Mouse (Mus musculus) embryonic facial prominence, embryonic 11.5 days (tissue): ENCODE data around the gene Dst. TPM values are rescaled to one million over a fixed set of nuclear protein-coding genes. Genes with fewer than 3 reads are reported as not detected.

Source experiments
- ATAC-seq: fragments of 200-750 bp; cut with Nextera tagmentation; replicated peaks from 2 replicates; pipeline ENCODE4 v1.8.0; 2017; ENCODE audit warnings: low read depth; ENCODE audit not compliant: insufficient number of reproducible peaks, low FRiP score, low TSS enrichment
- DNase-seq: peaks from one replicate; pipeline ENCODE4 v3.0.0-alpha.2; 2015; ENCODE audit warnings: low spot score
- H3K27ac ChIP-seq: fragments of 300-500 bp; sonication (generic); replicated peaks from 2 replicates; pipeline ENCODE4 v1.5.1; 2014; ENCODE audit warnings: mild to moderate bottlenecking, low read depth, low read length, control low read depth
- H3K27me3 ChIP-seq: fragments of 300-500 bp; sonication (generic); 2 replicates; pipeline ENCODE4 v1.6.1; 2014; ENCODE audit warnings: mild to moderate bottlenecking, low read length, moderate library complexity, mixed read lengths; ENCODE audit not compliant: control insufficient read depth, insufficient read depth
- H3K36me3 ChIP-seq: fragments of 300-500 bp; sonication (generic); replicated peaks from 2 replicates; pipeline ENCODE4 v1.6.1; 2014; ENCODE audit warnings: low read depth, mild to moderate bottlenecking, low read length, moderate library complexity, mixed read lengths; ENCODE audit not compliant: control insufficient read depth, insufficient read depth
- H3K4me1 ChIP-seq: fragments of 300-500 bp; sonication (generic); 2 replicates; pipeline ENCODE4 v1.6.1; 2014; ENCODE audit warnings: low read length, mixed read lengths; ENCODE audit not compliant: control insufficient read depth, insufficient read depth
- H3K4me2 ChIP-seq: fragments of 300-500 bp; sonication (generic); 2 replicates; pipeline ENCODE4 v1.6.1; 2014; ENCODE audit warnings: low read depth, mild to moderate bottlenecking, control low read depth, low read length, moderate library complexity
- H3K4me3 ChIP-seq: fragments of 300-500 bp; sonication (generic); 2 replicates; pipeline ENCODE4 v1.5.1; 2014; ENCODE audit warnings: low read depth, low read length, control low read depth
- H3K9ac ChIP-seq: fragments of 300-500 bp; sonication (generic); replicated peaks from 2 replicates; pipeline ENCODE4 v1.6.1; 2014; ENCODE audit warnings: mild to moderate bottlenecking, control low read depth, low read length
- H3K9me3 ChIP-seq: fragments of 300-500 bp; sonication (generic); replicated peaks from 2 replicates; pipeline ENCODE4 v1.6.1; 2016; ENCODE audit warnings: mild to moderate bottlenecking, low read length, inconsistent platforms, mixed read lengths; ENCODE audit not compliant: control insufficient read depth
- WGBS: fragments of 180-500 bp; shearing (Covaris S2); extraction: QIAGEN DNeasy Blood & Tissue Kit; methylation state at CpG from one replicate; pipeline ENCODE4 v1.1.7; 2014; 5-methylcytosine and 5-hydroxymethylcytosine counted together
- polyA plus RNA-seq: library from polyadenylated mRNA; unstranded; fragments of >200 nt; fragmentation: Nextera tagmentation; extraction: Ambion mirVana; gene quantifications from 2 replicates; pipeline ENCODE4 v1.2.1, GENCODE M21; 2014

The Dst gene
- polyA plus RNA-seq, 1 experiment from 2014 or later, result 20.7 TPM

DNA sequence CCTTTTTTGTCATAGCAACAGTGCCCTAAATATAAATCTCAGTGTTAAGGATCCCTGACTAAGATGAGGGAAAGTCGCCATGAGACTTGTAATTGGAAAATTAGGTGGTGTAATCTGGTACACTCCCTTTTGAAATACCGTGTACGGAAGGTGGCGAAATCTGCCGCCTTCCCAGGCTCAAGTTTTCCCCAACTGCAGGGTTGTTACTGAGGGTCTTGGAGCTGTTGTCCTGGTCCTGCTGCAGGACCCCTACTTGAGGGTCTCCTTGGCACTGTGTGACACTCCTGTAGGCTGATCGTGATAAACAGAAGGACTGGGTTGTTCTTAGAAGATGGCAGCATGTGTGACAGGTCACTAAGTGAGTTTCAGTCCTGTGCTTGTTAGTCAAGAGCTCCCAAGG, 169.9 kb downstream of the Dst start:
- Histone ChIP-seq H3K9ac (no peak overlapping the region), H3K4me3 (no peak overlapping the region), H3K4me2 (no peak overlapping the region), H3K36me3 (no peaks in the 10 kb centered on the region), H3K4me1 (no peaks in the 10 kb centered on the region), H3K27me3 (no peaks in the 10 kb centered on the region), H3K9me3 (no peaks in the 10 kb centered on the region), H3K27ac (no peak overlapping the region)
- ATAC-seq (no peak), DNase-seq (no peak)
- 77% methylated on average over 6 of the region's 6 CpGs for WGBS

DNA sequence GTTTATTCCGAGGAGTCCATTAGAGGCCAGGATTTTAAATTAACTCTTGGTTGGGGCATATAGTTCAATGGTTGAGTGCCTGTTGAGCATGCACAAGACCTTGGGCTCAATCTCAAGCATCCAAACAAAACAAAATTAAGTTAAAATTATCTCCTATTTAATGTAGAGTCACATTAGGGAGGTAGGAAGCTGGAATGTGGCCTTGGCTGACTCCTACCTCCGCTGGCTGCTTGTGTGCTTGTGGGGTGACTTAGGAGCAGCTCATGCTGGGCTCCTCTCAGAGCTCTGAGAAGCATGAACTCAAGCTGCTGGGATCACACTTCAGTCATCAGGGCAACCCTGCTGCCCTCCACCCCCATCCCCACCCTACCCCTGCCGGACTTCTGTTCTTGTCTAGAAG, 181.0 kb downstream of the Dst start:
- Histone ChIP-seq H3K9me3 (no peaks in the 10 kb centered on the region), H3K9ac (no peak overlapping the region), H3K4me1 (no peaks in the 10 kb centered on the region), H3K36me3 (no peaks in the 10 kb centered on the region; the same call in 1 of the 2 replicates), H3K4me2 (no peak overlapping the region), H3K27ac (no peak overlapping the region), H3K4me3 (no peak overlapping the region), H3K27me3 (no peaks in the 10 kb centered on the region)
- ATAC-seq (no peak), DNase-seq (no peak)
- 85% methylated on average over 3 of the region's 3 CpGs for WGBS

DNA sequence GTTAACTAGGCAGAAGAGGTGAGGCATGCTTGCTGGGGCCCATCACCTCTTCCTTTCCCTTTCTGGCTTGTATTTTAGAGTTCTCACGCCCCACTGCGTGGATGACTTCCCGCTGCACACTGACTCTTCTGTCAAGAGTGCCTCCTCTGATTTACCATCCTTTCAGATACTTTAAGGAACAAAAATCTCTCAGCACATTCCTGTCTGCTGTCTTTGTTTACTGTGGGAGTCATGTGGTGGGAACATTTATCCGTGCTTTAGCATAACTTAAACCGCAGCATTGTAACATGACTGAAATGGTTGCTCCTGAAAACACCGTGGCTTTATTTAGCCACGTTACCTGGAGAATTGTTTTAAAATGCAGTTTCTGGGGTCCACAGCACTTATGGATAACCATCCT, 182.7 kb downstream of the Dst start:
- no peak overlapping the region for H3K4me2 ChIP-seq
- H3K27ac ChIP-seq, result no peak overlapping the region
- no peaks in the 10 kb centered on the region for H3K4me1 ChIP-seq
- H3K9me3 ChIP-seq, result no peaks in the 10 kb centered on the region
- no peaks in the 10 kb centered on the region; the same call in 1 of the 2 replicates for H3K36me3 ChIP-seq
- H3K27me3 ChIP-seq, result no peaks in the 10 kb centered on the region
- ATAC-seq (no peak), DNase-seq (no peak)
- H3K9ac ChIP-seq, result no peak overlapping the region
- WGBS, result 88% methylated on average over 7 of the region's 7 CpGs
- H3K4me3 ChIP-seq, result no peak overlapping the region

DNA sequence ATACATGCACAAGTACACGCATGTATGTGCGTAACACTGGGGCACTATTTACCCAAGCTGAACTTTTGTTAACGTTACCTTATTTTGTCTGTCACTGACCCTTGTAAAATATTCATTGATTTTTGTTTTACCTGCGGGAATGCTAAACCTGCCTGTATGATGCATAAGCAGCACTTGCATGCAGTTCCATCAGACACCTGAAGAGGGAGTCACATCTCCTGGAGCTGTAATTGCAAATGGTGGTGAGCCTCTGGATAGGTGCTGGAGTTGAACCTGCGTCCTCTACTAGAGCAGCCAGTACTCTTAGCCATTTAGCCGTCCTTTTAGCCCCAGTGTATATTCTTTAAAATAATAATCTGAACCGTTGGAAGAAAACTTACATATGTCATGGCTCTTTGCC, 185.6 kb downstream of the Dst start:
- Histone ChIP-seq H3K27ac (no peak overlapping the region), H3K9me3 (no peaks in the 10 kb centered on the region), H3K9ac (no peak overlapping the region), H3K27me3 (no peaks in the 10 kb centered on the region), H3K4me3 (no peak overlapping the region), H3K4me1 (no peaks in the 10 kb centered on the region), H3K4me2 (no peak overlapping the region), H3K36me3 (no peaks in the 10 kb centered on the region)
- ATAC-seq (no peak), DNase-seq (no peak)
- WGBS, result 95% methylated on average over 7 of the region's 7 CpGs

DNA sequence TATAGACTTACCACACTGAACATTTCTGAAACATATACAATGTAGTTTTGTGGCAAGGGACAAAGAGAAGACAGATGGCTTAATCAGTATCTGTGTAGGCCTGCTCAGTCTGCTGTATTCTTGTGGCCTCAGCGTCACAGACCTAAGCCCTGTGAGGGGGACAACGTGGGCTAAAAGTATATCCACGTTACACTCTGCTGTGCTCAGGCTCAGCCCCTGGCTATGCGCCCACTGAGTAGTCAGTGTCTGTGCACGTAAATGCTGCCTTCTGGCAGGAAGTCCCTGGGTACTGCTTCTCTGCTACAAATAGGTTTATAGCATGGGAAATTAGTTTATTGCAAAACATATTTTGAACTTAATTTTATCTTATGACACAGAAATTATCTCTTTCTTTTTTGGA, 186.3 kb downstream of the Dst start:
- no peaks in the 10 kb centered on the region for H3K9me3 ChIP-seq
- DNase-seq, result no peak
- ATAC-seq, result no peak
- H3K4me3 ChIP-seq, result no peak overlapping the region
- no peaks in the 10 kb centered on the region for H3K27me3 ChIP-seq
- 68% methylated on average over 5 of the region's 5 CpGs for WGBS
- H3K4me1 ChIP-seq, result no peaks in the 10 kb centered on the region
- no peak overlapping the region for H3K4me2 ChIP-seq
- no peak overlapping the region for H3K9ac ChIP-seq
- no peak overlapping the region for H3K27ac ChIP-seq
- H3K36me3 ChIP-seq, result no peaks in the 10 kb centered on the region

DNA sequence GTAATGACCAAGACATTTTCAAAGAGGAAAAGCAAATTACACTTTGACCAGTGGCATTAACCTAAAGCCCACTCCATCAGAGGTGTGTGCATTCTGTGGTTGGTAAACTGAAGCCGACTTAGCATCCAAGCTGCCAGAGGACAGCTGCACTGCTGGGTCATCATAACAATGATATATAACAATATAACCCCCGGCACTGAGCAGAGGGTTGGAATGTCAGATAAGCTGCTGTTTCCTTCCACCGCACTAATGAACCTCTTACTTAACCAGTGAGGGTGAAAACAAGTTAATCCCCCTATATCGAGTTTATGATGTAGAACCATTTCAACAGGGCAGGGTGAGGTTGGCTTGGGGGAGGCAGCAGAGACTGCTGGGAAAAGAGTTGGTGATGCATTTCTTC, 187.1 kb downstream of the Dst start:
- ATAC-seq, result no peak
- whole genome bisulfite sequencing, result 60% methylated on average over 4 of the region's 4 CpGs
- no peak overlapping the region for H3K4me3 ChIP-seq

DNA sequence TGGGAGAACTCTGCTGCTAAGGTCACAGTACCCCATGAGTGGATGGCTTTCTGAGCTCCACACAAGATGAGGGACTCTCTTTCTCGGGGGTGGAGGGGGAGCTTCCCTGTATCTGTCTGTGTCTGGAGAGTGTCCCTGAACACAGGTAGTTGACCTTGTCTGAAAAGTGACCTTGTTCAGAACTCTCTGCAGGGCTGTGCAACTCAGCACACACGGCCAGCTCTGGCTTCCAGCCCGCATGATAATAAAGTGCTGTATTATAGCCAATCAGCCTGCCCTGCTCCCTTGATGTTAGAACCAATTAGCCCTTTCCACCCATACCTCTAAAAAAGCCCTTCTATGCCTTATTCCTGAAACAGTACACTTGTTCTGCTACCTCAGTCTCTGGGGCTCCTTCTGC, 188.9 kb downstream of the Dst start:
- Histone ChIP-seq H3K36me3 (no peaks in the 10 kb centered on the region), H3K9me3 (no peaks in the 10 kb centered on the region), H3K4me2 (no peak overlapping the region), H3K4me3 (no peak overlapping the region), H3K4me1 (no peaks in the 10 kb centered on the region), H3K9ac (no peak overlapping the region), H3K27ac (no peak overlapping the region), H3K27me3 (no peaks in the 10 kb centered on the region)
- DNase-seq (no peak), ATAC-seq (no peak)
- 65% methylated on average over 3 of the region's 3 CpGs for WGBS

More for the DNA sequence above, 187.1 kb downstream of the Dst start:
- no peak for DNase-seq
- no peak overlapping the region for H3K9ac ChIP-seq
- no peak overlapping the region for H3K4me2 ChIP-seq
- H3K9me3 ChIP-seq, result no peaks in the 10 kb centered on the region
- no peaks in the 10 kb centered on the region for H3K36me3 ChIP-seq
- H3K27ac ChIP-seq, result no peak overlapping the region
- H3K27me3 ChIP-seq, result no peaks in the 10 kb centered on the region
- H3K4me1 ChIP-seq, result no peaks in the 10 kb centered on the region

DNA sequence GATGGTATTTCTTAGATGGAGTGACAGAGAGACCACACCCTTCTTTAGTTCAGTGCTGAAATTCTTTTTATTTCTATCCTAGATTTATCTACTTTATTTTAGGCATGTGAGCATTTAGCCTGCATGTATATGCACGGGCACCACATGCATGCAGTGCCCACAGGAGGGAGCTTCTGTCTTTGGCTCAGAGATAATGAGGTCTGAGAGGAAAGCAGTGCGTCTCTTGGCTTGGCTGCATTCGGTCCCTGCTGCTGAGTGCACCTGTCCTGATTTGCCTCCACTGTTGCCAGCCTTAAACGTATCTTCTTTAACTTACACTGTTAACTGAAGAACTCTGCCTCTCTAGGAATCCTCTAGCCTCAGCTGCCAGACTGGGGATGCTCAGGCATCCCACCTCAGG, 189.6 kb downstream of the Dst start:
- no peaks in the 10 kb centered on the region for H3K27me3 ChIP-seq
- H3K9ac ChIP-seq, result no peak overlapping the region
- H3K4me3 ChIP-seq, result no peak overlapping the region
- ATAC-seq (no peak), DNase-seq (no peak)
- H3K27ac ChIP-seq, result no peak overlapping the region
- H3K4me1 ChIP-seq, result no peaks in the 10 kb centered on the region
- 57% methylated on average over 4 of the region's 4 CpGs for WGBS
- H3K36me3 ChIP-seq, result no peaks in the 10 kb centered on the region
- H3K9me3 ChIP-seq, result no peaks in the 10 kb centered on the region; the same call in 1 of the 2 replicates
- H3K4me2 ChIP-seq, result no peak overlapping the region
